Mouse (Mus musculus): ENCODE measurements around the gene Tmem220.
"Not testable (repeated sequence)": the region's sequence is repeated elsewhere in the genome, so short reads cannot be mapped to it uniquely, and the experiment has no call there.

The Tmem220 gene

GRCm38 (mm10) chr11:67019711-67020475, 5.1 kb upstream of the Tmem220 start:
- no peak for DNase-seq (ENCODE audit: low read depth, low spot score)

- DNase-seq (ENCODE audit: low read depth, low spot score): no peak
Observed at GRCm38 (mm10) chr11:67020948-67021347, 4.0 kb upstream of the Tmem220 start.

- no peak for DNase-seq (ENCODE audit: low read depth, low spot score)
Observed at GRCm38 (mm10) chr11:67022354-67023115, 2.4 kb upstream of the Tmem220 start.

GRCm38 (mm10) chr11:67023191-67023590, 1.8 kb upstream of the Tmem220 start:
- DNase-seq (ENCODE audit: low read depth, low spot score): not testable (repeated sequence)

GRCm38 (mm10) chr11:67023802-67024340, 1.1 kb upstream of the Tmem220 start:
- no peak for DNase-seq (ENCODE audit: low read depth, low spot score)

DNA sequence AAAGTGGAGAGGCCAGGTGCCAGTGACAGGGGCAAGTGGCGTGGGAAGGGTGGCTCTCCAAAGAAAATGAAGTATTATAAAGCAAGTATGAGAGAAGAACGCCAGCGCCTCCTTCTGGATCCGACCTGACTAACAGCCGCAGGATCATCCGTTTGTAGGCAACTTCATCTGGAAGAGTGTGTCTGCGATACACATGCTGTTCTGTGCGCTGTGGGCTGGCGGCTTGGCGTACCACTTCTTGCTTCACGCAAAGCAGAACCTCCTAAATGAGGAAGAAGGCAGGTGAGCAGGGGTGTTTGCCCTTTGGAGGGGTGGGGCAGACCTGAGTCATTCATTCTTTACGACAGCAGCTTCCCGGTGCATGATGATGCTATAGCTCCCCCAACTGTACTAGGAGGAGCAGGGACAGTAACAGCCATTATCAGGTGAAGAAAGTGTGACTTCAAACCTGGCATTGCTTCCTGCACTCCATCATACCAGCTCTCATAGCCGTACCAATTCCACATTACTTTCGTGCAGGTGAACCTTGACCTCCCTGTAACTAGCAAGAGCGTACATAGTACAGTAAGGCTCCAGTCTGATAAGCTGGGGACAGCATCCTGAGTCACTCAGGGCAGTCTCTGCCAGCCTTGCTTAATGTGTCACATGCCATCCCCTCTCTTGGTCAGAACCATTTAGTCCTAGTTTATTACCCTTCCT, 6.1 kb downstream of the Tmem220 start:
- DNase-seq (ENCODE audit: low read depth, low spot score): no peak

- no peak for DNase-seq (ENCODE audit: low read depth, low spot score)
Observed at GRCm38 (mm10) chr11:67031603-67031915, 6.6 kb downstream of the Tmem220 start.

DNA sequence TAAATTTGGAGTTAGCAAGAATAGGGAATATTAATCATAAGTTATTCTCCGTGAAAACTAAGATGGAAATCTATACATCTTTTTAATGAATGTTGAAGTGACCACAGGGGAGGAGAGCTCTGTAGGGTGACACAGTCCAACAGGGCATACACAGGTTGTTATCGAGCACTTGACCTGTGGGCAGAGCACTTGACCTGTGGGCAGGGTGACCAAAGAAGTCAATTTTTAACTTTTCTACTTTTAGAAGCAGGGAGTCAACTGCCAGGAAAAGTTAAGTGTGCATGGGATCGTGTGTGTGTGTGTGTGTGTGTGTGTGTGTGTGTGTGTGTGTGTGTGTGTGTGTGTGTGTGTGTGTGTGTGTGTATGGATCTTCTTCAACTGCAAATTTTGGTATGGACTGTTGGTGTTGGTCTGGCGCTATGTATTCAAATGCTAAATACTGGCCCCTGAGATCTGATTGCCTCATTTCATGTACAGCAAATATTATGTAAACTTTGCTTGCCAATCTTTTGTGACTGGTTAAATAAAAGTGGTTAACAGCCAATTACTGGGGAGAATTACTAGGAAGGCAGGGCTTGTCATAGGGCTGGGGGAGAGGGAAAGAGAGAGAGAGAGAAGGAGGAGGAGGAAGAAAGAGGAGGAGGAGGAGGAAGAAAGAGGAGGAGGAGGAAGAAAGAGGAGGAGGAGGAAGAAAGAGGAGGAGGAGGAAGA, 10.0 kb downstream of the Tmem220 start:
- DNase-seq (ENCODE audit: low read depth, low spot score): no peak

DNA sequence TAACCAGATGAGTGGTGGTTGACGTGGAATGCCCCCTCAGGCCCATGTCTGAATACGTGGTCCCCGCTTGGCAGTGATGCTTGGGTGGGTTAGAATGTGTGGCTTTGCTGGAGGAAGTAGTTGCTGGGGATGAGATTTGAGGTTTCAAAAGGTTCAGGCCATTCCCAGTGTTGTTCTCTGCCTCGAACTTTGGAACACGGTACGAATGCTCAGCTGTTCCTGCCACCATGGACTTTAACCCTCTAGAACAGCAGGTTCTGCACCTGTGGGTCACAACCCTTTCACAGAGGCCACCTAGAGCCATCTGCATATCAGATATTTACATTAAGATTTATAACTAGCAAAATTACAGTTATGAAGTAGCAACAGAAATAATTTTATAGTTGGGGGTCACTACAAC, 11.3 kb downstream of the Tmem220 start:
- no peak for DNase-seq (ENCODE audit: low read depth, low spot score)

GRCm38 (mm10) chr11:67036892-67037291, 11.9 kb downstream of the Tmem220 start:
- no peak for DNase-seq (ENCODE audit: low read depth, low spot score)

DNA sequence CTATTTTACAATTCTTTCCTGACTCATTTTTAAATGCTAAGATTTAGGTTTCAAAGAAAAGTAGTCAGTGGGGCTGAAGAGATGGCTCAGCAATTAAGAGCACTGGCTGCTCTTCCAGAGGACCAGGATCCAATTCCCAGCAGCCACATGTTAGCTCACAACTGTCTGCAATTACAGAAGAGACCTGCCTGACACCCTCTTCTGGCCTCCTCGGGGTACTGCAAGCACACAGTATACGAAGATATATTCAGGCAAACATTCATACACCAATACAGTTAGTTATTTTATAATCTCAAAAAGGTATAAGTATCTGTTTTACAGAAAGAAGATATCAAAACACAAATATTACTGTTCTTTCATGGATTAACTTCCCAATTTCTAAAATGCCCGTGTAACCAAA, 14.8 kb downstream of the Tmem220 start:
- no peak for DNase-seq (ENCODE audit: low read depth, low spot score)

DNA sequence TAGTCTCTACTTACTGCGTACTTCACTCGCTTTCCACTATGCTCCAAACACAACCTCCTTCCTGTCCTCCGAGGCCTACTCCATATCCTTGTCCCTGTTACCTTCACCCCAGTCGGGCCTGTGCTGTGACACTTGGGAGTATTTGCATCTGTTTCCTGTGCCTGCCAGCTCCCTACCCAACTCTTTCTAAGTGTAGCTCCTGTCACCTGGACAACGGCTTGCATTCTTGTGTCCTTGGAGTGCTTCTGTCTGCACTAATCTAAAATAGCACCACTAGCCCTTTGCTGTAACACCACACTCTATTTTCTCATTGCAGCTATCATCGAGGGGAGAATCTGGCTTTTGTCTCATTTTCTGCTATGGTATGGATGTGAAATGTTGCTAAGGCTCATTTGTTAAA, 15.5 kb downstream of the Tmem220 start:
- DNase-seq (ENCODE audit: low read depth, low spot score): no peak

DNA sequence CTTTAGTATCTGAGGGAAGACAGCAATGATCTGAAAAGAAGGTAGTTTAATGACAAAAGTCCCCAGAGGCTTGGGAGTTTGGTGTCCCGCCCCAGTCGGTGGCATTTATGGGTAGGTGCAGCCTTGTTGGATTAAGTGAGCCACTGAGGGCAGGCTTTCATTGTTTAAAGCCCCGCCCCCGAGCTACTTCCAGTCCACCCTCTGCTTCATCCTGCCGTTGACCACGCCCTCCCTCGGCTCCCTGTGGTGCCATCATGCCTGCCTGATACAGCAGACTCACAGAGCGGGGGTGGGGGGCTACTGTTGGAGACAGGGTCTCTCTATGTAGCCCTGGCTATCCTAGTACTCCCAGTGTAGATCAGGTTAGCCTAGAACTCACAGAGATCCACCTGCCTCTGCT, 18.1 kb downstream of the Tmem220 start:
- DNase-seq (ENCODE audit: low read depth, low spot score): no peak

DNA sequence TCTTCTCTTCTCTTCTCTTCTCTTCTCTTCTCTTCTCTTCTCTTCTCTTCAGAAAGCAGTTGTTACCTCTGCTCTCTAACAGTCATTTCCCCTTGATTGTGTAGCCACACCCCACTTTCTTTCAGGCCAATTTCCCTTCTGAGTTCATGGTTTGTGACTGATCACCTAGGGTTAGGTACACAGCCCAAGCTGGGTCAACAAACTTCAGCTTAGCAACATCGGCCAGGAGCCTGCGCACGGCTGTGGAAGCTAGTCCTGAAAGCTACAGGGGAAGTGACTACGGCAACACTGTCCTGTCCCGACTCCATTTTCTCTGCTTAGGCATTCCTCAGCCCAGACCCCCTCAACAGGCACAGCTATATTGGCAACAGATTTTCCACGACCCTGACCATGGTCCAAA, 20.0 kb downstream of the Tmem220 start:
- DNase-seq (ENCODE audit: low read depth, low spot score): no peak

- no peak for DNase-seq (ENCODE audit: low read depth, low spot score)
Observed at GRCm38 (mm10) chr11:67047199-67047598, 22.2 kb downstream of the Tmem220 start.

GRCm38 (mm10) chr11:67048496-67048895, 23.5 kb downstream of the Tmem220 start:
- no peak for DNase-seq (ENCODE audit: low read depth, low spot score)

GRCm38 (mm10) chr11:67049256-67049655, 24.3 kb downstream of the Tmem220 start:
- no peak for DNase-seq (ENCODE audit: low read depth, low spot score)

GRCm38 (mm10) chr11:67051676-67052320, 26.8 kb downstream of the Tmem220 start:
- DNase-seq (ENCODE audit: low read depth, low spot score): peak; percentile 21

- peak; percentile 77 for DNase-seq (ENCODE audit: low read depth, low spot score)
Observed at GRCm38 (mm10) chr11:67052321-67052952, 27.5 kb downstream of the Tmem220 start, which contains the start of the genes Adprm and Sco1. Gene Adprm (minus strand): TSS chr11:67052594. Gene Sco1 (plus strand): TSS chr11:67052670.

DNA sequence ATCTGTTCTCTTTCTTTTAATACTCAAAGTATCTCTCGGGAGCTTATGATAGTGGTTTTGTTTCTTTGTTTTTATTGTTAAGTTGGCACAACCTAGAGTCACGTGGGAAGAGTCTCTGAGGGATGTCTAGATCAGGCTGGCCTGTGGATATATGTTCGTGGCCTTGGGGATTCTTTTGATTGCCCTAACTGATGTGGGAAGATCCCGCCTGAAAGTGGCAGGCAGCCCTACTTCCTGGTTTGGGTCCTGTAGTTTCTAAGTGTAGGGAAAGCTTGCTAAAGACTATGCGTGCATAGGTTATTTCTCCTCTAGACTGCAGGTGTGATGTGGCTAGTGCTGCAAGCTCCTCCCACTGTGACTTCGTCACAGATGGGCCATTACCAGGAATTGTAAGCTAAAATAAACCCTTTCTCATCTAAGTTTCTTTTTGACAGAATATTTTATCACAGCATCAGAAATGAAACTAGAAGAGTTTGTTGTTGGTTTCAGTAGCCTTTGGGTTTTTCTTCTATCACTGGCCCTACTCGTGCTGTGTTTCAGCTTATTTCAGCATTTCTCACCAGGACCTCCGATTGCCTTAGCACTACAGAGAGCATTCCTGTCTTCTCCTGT, 29.9 kb downstream of the Tmem220 start:
- DNase-seq (ENCODE audit: low read depth, low spot score): no peak

Measured in c-Kit-negative CD71-positive TER-119-positive erythroid progenitor cells, embryonic 14.5 days (primary cell).